ENCODE assay signal across 19 mouse cellular contexts in genomic region chr12:106607240-106607639, GRCm38 (mm10).
DNase-seq lines count a peak whose midpoint lies in the region; ATAC-seq lines count a peak whose summit lies in the region.
"Had no signal": no experiment of that assay in that cellular context is flagged by ENCODE, and none has a peak within 500 bp of the region (broad histone marks: within the 10 kb centered on the region; RNA-seq: fewer than 3 reads in every experiment).

No protein-coding gene starts in this region.

- no peak overlapping the region for H3K9ac ChIP-seq in hindbrain, embryonic 13.5 days
- no peak overlapping the region for H3K9ac ChIP-seq in hindbrain, embryonic 11.5 days (ENCODE audit: low read depth, low read length)
- H3K9ac ChIP-seq: limb, embryonic 12.5 days; liver, embryonic 14.5 days; lung, embryonic 15.5 days; neural tube, embryonic 13.5 days had no signal

- no peaks in the 10 kb centered on the region for H3K9me3 ChIP-seq in hindbrain, embryonic 13.5 days
- no peaks in the 10 kb centered on the region for H3K9me3 ChIP-seq in hindbrain, embryonic 11.5 days (ENCODE audit: control insufficient read depth, low read length)
- peaks cover 73% of the 10 kb centered on the region for H3K9me3 ChIP-seq in megakaryocyte, embryonic 14.5 days
- H3K9me3 ChIP-seq: limb, embryonic 12.5 days; lung, embryonic 15.5 days; neural tube, embryonic 13.5 days had no signal

- peak overlapping the region; percentile 45 for H3K27ac ChIP-seq in hindbrain, embryonic 13.5 days
- H3K27ac ChIP-seq in hindbrain, embryonic 11.5 days (ENCODE audit: low read depth, low read length), result no peak overlapping the region
- H3K27ac ChIP-seq: limb, embryonic 12.5 days; liver, embryonic 14.5 days; lung, embryonic 15.5 days had no signal

- DNase-seq in hindbrain, embryonic 11.5 days (ENCODE audit: low spot score), result no peak
- DNase-seq in induced T-regulatory cell, adult 2 months (ENCODE audit: low read depth), result peak; percentile 5
- peak; percentile 31 for DNase-seq in naive thymus-derived CD4-positive, alpha-beta T cell, adult 2 months (ENCODE audit: low read depth)
- DNase-seq in natural killer cell, adult 2 months (ENCODE audit: low spot score in 2 of 2), result no peak
- DNase-seq: cerebellum, adult 2 months; cerebellum, postnatal 36 days; kidney, adult 2 months; kidney, postnatal 14 days; layer of hippocampus, adult 9-11 months; lung, postnatal 4 days; spleen, adult 18-20 months; thymus, adult 2 months had no signal

- no peak for ATAC-seq in hindbrain, embryonic 13.5 days (ENCODE audit: low FRiP score)
- ATAC-seq in hindbrain, embryonic 11.5 days (ENCODE audit: low FRiP score), result no peak
- ATAC-seq in megakaryocyte, adult 5-6 weeks (ENCODE audit: poor library complexity, severe bottlenecking), result no peak

- no peak overlapping the region for H3K4me3 ChIP-seq in hindbrain, embryonic 13.5 days
- H3K4me3 ChIP-seq in hindbrain, embryonic 11.5 days (ENCODE audit: low read depth, low read length), result no peak overlapping the region
- peak overlapping the region; percentile 76 for H3K4me3 ChIP-seq in megakaryocyte, embryonic 14.5 days (replicated peaks)
- H3K4me3 ChIP-seq: limb, embryonic 12.5 days; lung, embryonic 15.5 days; neural tube, embryonic 13.5 days had no signal

- peaks cover 12% of the 10 kb centered on the region for H3K4me1 ChIP-seq in hindbrain, embryonic 13.5 days (replicated peaks)
- H3K4me1 ChIP-seq in hindbrain, embryonic 11.5 days (replicated peaks; ENCODE audit: control insufficient read depth, insufficient read depth, low read length), result no peaks in the 10 kb centered on the region
- no peaks in the 10 kb centered on the region for H3K4me1 ChIP-seq in megakaryocyte, embryonic 14.5 days
- H3K4me1 ChIP-seq: limb, embryonic 12.5 days; lung, embryonic 15.5 days had no signal

- no peaks in the 10 kb centered on the region for H3K36me3 ChIP-seq in hindbrain, embryonic 13.5 days
- no peaks in the 10 kb centered on the region for H3K36me3 ChIP-seq in hindbrain, embryonic 11.5 days (ENCODE audit: control insufficient read depth, insufficient read depth, low read length)
- no peaks in the 10 kb centered on the region for H3K36me3 ChIP-seq in megakaryocyte, embryonic 14.5 days (replicated peaks; ENCODE audit: low read length)
- H3K36me3 ChIP-seq: limb, embryonic 12.5 days; lung, embryonic 15.5 days; neural tube, embryonic 13.5 days had no signal

- H3K4me2 ChIP-seq in hindbrain, embryonic 13.5 days, result no peak overlapping the region
- no peak overlapping the region for H3K4me2 ChIP-seq in hindbrain, embryonic 11.5 days (replicated peaks; ENCODE audit: low read depth, low read length)
- H3K4me2 ChIP-seq: limb, embryonic 12.5 days; lung, embryonic 15.5 days; neural tube, embryonic 13.5 days had no signal

- H3K27me3 ChIP-seq in hindbrain, embryonic 13.5 days, result no peaks in the 10 kb centered on the region
- H3K27me3 ChIP-seq in hindbrain, embryonic 11.5 days (ENCODE audit: control insufficient read depth, insufficient read depth, low read length), result no peaks in the 10 kb centered on the region
- H3K27me3 ChIP-seq in megakaryocyte, embryonic 14.5 days (replicated peaks), result no peaks in the 10 kb centered on the region
- H3K27me3 ChIP-seq: limb, embryonic 12.5 days; lung, embryonic 15.5 days; neural tube, embryonic 13.5 days had no signal

Comparison
In these comparisons a context has a peak if more than half of its experiments do, and no peak if none do; other contexts are left out.
1. DNase-seq: peak in induced T-regulatory cell, adult 2 months (single experiment) and naive thymus-derived CD4-positive, alpha-beta T cell, adult 2 months (single experiment); none in hindbrain, embryonic 11.5 days (single experiment) and natural killer cell, adult 2 months (0 of 2).